Mouse (Mus musculus): ENCODE results near the gene Snx27.

- no peak for TF ChIP-seq GATA1 (IDR thresholded peaks at IDR 0.05; ENCODE audit: borderline replicate concordance, low read length)
- no peak for TF ChIP-seq FLI1 (IDR thresholded peaks at IDR 0.05; ENCODE audit: low read length)
Measured at GRCm38 (mm10) chr3:94456529-94457000, 126.0 kb downstream of the Snx27 start.
